Mouse (Mus musculus) cerebellum, postnatal 4 days (tissue): ENCODE measurements at regions not wholly inside any gene's neighbourhood (a gene's known extent, or its start where the extent isn't known, plus 50 kb on each side); places are given as distances from the start of the nearest gene placed in this dataset.
"Not testable (repeated sequence)": the region's sequence is repeated elsewhere in the genome, so short reads cannot be mapped to it uniquely, and the experiment has no call there.

Experiments
- DNase-seq, 2 experiments: peaks; one replicate each; pipeline ENCODE4 v3.0.0; 2022; ENCODE audit warnings: low spot score in 2 of 2, mixed read lengths in 1 of 2

GRCm38 (mm10) chr13:35601560-35602135 lies 58.0 kb upstream of the Cdyl start:
- no peak for DNase-seq

DNA sequence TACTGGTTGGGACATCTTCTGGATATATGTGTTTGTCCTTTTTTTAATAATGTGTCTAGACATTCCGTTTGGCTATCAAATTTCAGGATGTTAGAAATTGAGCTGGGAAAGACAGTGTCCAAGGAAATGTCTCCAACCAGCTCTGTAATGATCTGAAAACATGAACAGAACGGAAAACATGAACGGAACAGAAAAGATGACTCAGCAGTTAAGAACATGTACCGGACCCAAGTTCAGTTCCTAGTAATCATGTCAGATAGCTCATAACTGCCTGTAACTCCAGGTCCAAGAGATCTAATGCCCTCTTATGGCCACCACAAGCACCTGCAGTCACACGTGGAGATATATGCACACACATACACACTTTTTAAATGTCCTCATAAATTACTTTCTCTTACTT lies 56.6 kb upstream of the Cdyl start:
- DNase-seq = no peak

- DNase-seq = peak in 1 of 2 experiments; percentile 12
Measured at GRCm38 (mm10) chr13:35604061-35604460, 55.6 kb upstream of the Cdyl start.

- no peak for DNase-seq
Measured at GRCm38 (mm10) chr13:35604765-35605164, 54.9 kb upstream of the Cdyl start.

DNA sequence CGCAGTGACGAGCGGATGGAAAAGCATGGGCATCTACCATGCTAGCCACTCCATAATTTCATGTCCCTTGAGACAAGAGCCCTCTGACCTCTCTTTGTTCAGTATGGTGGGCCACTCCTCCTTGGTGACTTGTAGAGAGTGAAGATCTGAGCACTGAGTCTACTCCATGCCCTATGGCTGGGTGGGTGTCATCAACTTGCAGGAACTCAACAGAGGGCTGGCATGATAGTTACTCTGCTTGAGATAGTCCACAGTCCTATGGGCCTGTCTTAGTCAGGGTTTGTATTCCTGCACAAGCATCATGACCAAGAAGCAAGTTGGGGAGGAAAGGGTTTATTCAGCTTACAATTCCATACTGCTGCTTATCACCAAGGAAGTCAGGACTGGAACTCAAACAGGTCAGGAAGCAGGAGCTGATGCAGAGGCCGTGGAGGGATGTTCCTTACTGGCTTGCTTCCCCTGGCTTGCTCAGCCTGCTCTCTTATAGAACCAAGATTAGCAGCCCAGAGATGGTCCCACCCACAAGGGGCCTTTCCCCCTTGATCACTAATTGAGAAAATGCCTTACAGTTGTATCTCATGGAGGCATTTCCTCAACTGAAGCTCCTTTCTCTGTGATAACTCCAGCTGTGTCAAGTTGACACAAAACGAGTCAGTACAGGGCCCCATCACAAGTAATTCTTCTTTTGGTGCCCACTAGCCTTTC lies 52.6 kb upstream of the Cdyl start:
- DNase-seq = not testable (repeated sequence)

DNA sequence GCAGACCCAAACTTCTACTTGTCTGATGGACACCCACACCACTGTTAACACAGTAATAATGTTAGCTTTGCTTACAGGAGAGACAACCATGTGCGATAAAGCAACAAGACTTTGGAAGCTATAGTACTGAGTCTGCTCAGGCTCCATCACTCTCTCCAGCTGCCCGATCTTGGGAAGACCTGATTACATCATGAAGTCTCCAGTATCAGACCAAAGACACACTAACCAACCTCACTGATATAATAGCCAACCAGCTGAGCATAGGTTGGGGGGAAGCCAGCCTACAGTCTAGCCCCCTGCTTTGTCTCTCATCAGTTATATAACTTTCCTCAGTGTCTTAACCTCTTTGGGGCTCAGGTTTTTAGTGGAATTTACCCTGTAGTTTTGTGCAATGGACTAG lies 51.9 kb upstream of the Cdyl start:
- no peak for DNase-seq
